Mouse (Mus musculus) mouse embryonic stem cell (cell line): ENCODE measurements around the gene Plagl1.

Experiments used
- in situ Hi-C, 2 experiments: fragments of 300-500 bp; cut with MboI; formaldehyde crosslinking; loops; 1 replicate in 1 of 2; 3 replicates in 1 of 2; pipeline ENCODE4 v1.14.3; 2019 to 2020; ENCODE audit warnings: low sequenced_read_pairs in 2 of 2, low pct_unique_long_range_greater_than_20kb in 1 of 2, mixed read lengths in 1 of 2; ENCODE audit not compliant: unreplicated experiment in 1 of 2

Gene Plagl1

GRCm38 (mm10) chr10:13060021-13060668, at the start of gene Plagl1:
Gene Plagl1 (plus strand): TSS chr10:13060504.
- in situ Hi-C loops = no loop called here

GRCm38 (mm10) chr10:13014026-13014425, 46.3 kb upstream of the Plagl1 start:
- in situ Hi-C loops = no loop called here

- in situ Hi-C loops = loop anchor here in 1 of 2 experiments (5.0 kb wide), 1 partner anchor 61 kb away; no protein-coding TSS in a partner anchor
Observed at GRCm38 (mm10) chr10:13016573-13016972, 43.7 kb upstream of the Plagl1 start.

GRCm38 (mm10) chr10:13018510-13018909, 41.8 kb upstream of the Plagl1 start:
- in situ Hi-C loops = loop anchor here in 1 of 2 experiments (5.0 kb wide), 1 partner anchor 59 kb away; no protein-coding TSS in a partner anchor

- in situ Hi-C loops = loop anchor here in 1 of 2 experiments (5.0 kb wide), 1 partner anchor 58 kb away; no protein-coding TSS in a partner anchor
Observed at GRCm38 (mm10) chr10:13019026-13019425, 41.3 kb upstream of the Plagl1 start.

GRCm38 (mm10) chr10:13022103-13022502, 38.2 kb upstream of the Plagl1 start:
- in situ Hi-C loops = loop anchor here in 1 of 2 experiments (5.0 kb wide), 1 partner anchor 400 kb away; no protein-coding TSS in a partner anchor

GRCm38 (mm10) chr10:13023985-13024384, 36.3 kb upstream of the Plagl1 start:
- in situ Hi-C loops = loop anchor here in 1 of 2 experiments (5.0 kb wide), 1 partner anchor 398 kb away; no protein-coding TSS in a partner anchor

- in situ Hi-C loops = no loop called here
Observed at GRCm38 (mm10) chr10:13027702-13028101, 32.6 kb upstream of the Plagl1 start.

GRCm38 (mm10) chr10:13028215-13028614, 32.1 kb upstream of the Plagl1 start:
- in situ Hi-C loops = no loop called here

GRCm38 (mm10) chr10:13029416-13029815, 30.9 kb upstream of the Plagl1 start:
- in situ Hi-C loops = no loop called here

- in situ Hi-C loops = no loop called here
Observed at GRCm38 (mm10) chr10:13035270-13035669, 25.0 kb upstream of the Plagl1 start.

- in situ Hi-C loops = no loop called here
Observed at GRCm38 (mm10) chr10:13039637-13040174, 20.6 kb upstream of the Plagl1 start.

- in situ Hi-C loops = no loop called here
Observed at GRCm38 (mm10) chr10:13044659-13045058, 15.6 kb upstream of the Plagl1 start.

GRCm38 (mm10) chr10:13047816-13048215, 12.5 kb upstream of the Plagl1 start:
- in situ Hi-C loops = no loop called here

- in situ Hi-C loops = no loop called here
Observed at GRCm38 (mm10) chr10:13056863-13057381, 3.4 kb upstream of the Plagl1 start.

- in situ Hi-C loops = no loop called here
Observed at GRCm38 (mm10) chr10:13060821-13061671, 742 bp downstream of the Plagl1 start.

GRCm38 (mm10) chr10:13062373-13062772, 2.1 kb downstream of the Plagl1 start:
- in situ Hi-C loops = no loop called here

- in situ Hi-C loops = no loop called here
Observed at GRCm38 (mm10) chr10:13063457-13063856, 3.2 kb downstream of the Plagl1 start.
